Mouse (Mus musculus) thymus, postnatal 10 days (tissue): ENCODE results near the gene Epha2.

Source experiments
- DNase-seq, 2 experiments: peaks; one replicate each; pipeline ENCODE4 v3.0.0; 2021; ENCODE audit warnings: low spot score in 2 of 2

The Epha2 gene

GRCm38 (mm10) chr4:141329968-141330367, 28.9 kb downstream of the Epha2 start:
- DNase-seq: no peak

GRCm38 (mm10) chr4:141331446-141331845, 30.4 kb downstream of the Epha2 start:
- no peak for DNase-seq

- DNase-seq: no peak
Observed at GRCm38 (mm10) chr4:141332258-141332657, 31.2 kb downstream of the Epha2 start.

- DNase-seq: no peak
Observed at GRCm38 (mm10) chr4:141334695-141335094, 33.7 kb downstream of the Epha2 start.

GRCm38 (mm10) chr4:141335263-141335796, 34.3 kb downstream of the Epha2 start:
- no peak for DNase-seq

GRCm38 (mm10) chr4:141336196-141336595, 35.2 kb downstream of the Epha2 start:
- DNase-seq: no peak

- no peak for DNase-seq
Observed at GRCm38 (mm10) chr4:141337986-141338385, 36.9 kb downstream of the Epha2 start.

- DNase-seq: no peak
Observed at GRCm38 (mm10) chr4:141338853-141339252, 37.8 kb downstream of the Epha2 start.

- no peak for DNase-seq
Observed at GRCm38 (mm10) chr4:141341477-141341876, 40.4 kb downstream of the Epha2 start.

- no peak for DNase-seq
Observed at GRCm38 (mm10) chr4:141343515-141343914, 42.5 kb downstream of the Epha2 start.

GRCm38 (mm10) chr4:141345219-141345618, 44.2 kb downstream of the Epha2 start:
- DNase-seq: no peak

- no peak for DNase-seq
Observed at GRCm38 (mm10) chr4:141347365-141347797, 46.3 kb downstream of the Epha2 start.

GRCm38 (mm10) chr4:141348616-141349015, 47.6 kb downstream of the Epha2 start:
- no peak for DNase-seq

GRCm38 (mm10) chr4:141350015-141350414, 49.0 kb downstream of the Epha2 start:
- DNase-seq: no peak

GRCm38 (mm10) chr4:141351972-141352371, 50.9 kb downstream of the Epha2 start:
- DNase-seq: no peak

- DNase-seq: no peak
Observed at GRCm38 (mm10) chr4:141352986-141353385, 51.9 kb downstream of the Epha2 start.

- DNase-seq: no peak
Observed at GRCm38 (mm10) chr4:141353868-141354267, 52.8 kb downstream of the Epha2 start.

GRCm38 (mm10) chr4:141357811-141358210, 56.8 kb downstream of the Epha2 start:
- DNase-seq: no peak

GRCm38 (mm10) chr4:141359222-141359621, 58.2 kb downstream of the Epha2 start:
- no peak for DNase-seq

- DNase-seq: peak in 1 of 2 experiments; percentile 31
Observed at GRCm38 (mm10) chr4:141360846-141361245, 59.8 kb downstream of the Epha2 start.

- peak; percentile 14 to 73 for DNase-seq
Observed at GRCm38 (mm10) chr4:141362937-141363548, 62.0 kb downstream of the Epha2 start.

- no peak for DNase-seq
Observed at GRCm38 (mm10) chr4:141365126-141365525, 64.1 kb downstream of the Epha2 start.

- no peak for DNase-seq
Observed at GRCm38 (mm10) chr4:141365876-141366275, 64.8 kb downstream of the Epha2 start.
